Mouse (Mus musculus) liver, embryonic 13.5 days (tissue): ENCODE measurements around the gene Arpc1a. TPM values are rescaled to one million over a fixed set of nuclear protein-coding genes. Genes with fewer than 3 reads are reported as not detected.
"Not testable (repeated sequence)": the region's sequence is repeated elsewhere in the genome, so short reads cannot be mapped to it uniquely, and the experiment has no call there.

Source experiments
- ATAC-seq: fragments of 200-750 bp; cut with Nextera tagmentation; 2 replicates; pipeline ENCODE4 v1.8.0; 2017; ENCODE audit warnings: low read depth, mild to moderate bottlenecking, moderate number of reproducible peaks, moderate library complexity
- DNase-seq: peaks from one replicate; pipeline ENCODE4 v3.0.0; 2022
- H3K27ac ChIP-seq: fragments of 300-500 bp; sonication (generic); 2 replicates; pipeline ENCODE4 v1.5.1; 2015; ENCODE audit warnings: moderate library complexity, mild to moderate bottlenecking, inconsistent platforms
- H3K27me3 ChIP-seq: fragments of 300-500 bp; sonication (generic); 2 replicates; pipeline ENCODE4 v1.6.1; 2015; ENCODE audit warnings: mild to moderate bottlenecking, inconsistent platforms
- H3K36me3 ChIP-seq: fragments of 300-500 bp; sonication (generic); 2 replicates; pipeline ENCODE4 v1.6.1; 2015; ENCODE audit warnings: mild to moderate bottlenecking, inconsistent platforms
- H3K4me1 ChIP-seq: fragments of 300-500 bp; sonication (generic); replicated peaks from 2 replicates; pipeline ENCODE4 v1.6.1; 2015; ENCODE audit warnings: inconsistent platforms
- H3K4me2 ChIP-seq: fragments of 300-500 bp; sonication (generic); 2 replicates; pipeline ENCODE4 v1.6.1; 2015; ENCODE audit warnings: inconsistent platforms, mild to moderate bottlenecking, moderate library complexity
- H3K4me3 ChIP-seq: fragments of 300-500 bp; sonication (generic); replicated peaks from 2 replicates; pipeline ENCODE4 v1.5.1; 2015; ENCODE audit warnings: mild to moderate bottlenecking, inconsistent platforms
- H3K9ac ChIP-seq: fragments of 300-500 bp; sonication (generic); 2 replicates; pipeline ENCODE4 v1.6.1; 2015; ENCODE audit warnings: mild to moderate bottlenecking, inconsistent platforms
- H3K9me3 ChIP-seq: fragments of 300-500 bp; sonication (generic); replicated peaks from 2 replicates; pipeline ENCODE4 v1.6.1; 2016; ENCODE audit warnings: inconsistent platforms
- WGBS: fragments of 180-500 bp; shearing (Covaris S2); methylation state at CpG from one replicate; pipeline ENCODE4 v1.1.7; 2015; ENCODE audit not compliant: insufficient replicate concordance; 5-methylcytosine and 5-hydroxymethylcytosine counted together
- polyA plus RNA-seq: library from polyadenylated mRNA; unstranded; fragments of >200 nt; fragmentation: Nextera tagmentation; extraction: Ambion mirVana; gene quantifications from 2 replicates; pipeline ENCODE4 v1.2.1, GENCODE M21; 2015

The Arpc1a gene
- polyA plus RNA-seq, 1 experiment from 2014 or later = 65.3 TPM

DNA sequence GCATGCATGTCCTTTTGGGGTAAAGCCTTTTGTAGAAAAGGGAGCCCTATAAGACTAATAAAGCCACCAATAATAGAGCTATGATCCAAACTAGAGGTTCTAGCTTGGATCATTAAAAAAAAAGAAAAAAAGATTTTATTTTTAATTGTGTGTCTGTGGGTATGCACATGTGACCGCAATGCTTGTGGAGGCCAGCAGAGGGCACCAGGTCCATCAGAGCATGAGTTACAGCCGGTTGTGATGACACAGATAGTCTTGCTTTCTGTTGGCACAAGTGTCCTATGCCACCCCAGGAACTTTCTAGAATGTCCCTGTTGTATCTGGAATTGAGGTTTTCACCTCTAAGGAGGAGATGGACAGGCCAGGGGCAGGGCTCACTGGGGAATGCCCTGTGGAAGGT is 35.8 kb downstream of the Arpc1a start:
- Histone ChIP-seq H3K4me2 (no peak overlapping the region), H3K27me3 (peaks cover 3% of the 10 kb centered on the region; the same call in 1 of the 2 replicates), H3K27ac (no peak overlapping the region), H3K4me3 (no peak overlapping the region), H3K9me3 (peaks cover 4% of the 10 kb centered on the region; the same call in 1 of the 2 replicates), H3K36me3 (peaks cover 35% of the 10 kb centered on the region), H3K4me1 (peaks cover 30% of the 10 kb centered on the region), H3K9ac (no peak overlapping the region)
- ATAC-seq = no peak
- DNase-seq = no peak
- 75% methylated on average over 2 of the region's 2 CpGs for WGBS

DNA sequence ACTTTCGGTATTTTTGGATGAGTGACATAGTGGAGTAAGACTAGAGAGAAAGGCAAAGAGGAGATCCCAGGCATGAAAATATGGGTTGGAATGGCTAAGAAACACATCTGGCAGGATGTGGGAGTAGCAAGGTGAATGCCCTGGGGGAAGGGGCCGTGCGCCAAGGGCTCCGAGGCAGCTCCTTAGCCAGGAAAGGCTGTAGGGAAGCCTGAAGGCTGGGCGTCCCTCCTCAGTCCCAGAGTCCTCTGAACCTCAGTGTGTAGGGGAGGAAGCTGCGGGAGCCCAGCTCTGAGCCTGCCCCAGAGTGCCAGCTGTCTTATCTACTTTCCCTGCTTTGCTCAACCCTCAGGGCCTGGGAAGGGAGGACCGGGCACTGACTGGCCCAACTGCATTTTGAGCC is 37.3 kb downstream of the Arpc1a start:
- Histone ChIP-seq H3K27ac (no peak overlapping the region), H3K4me2 (no peak overlapping the region), H3K4me3 (no peak overlapping the region), H3K9me3 (peaks cover 4% of the 10 kb centered on the region; the same call in 1 of the 2 replicates), H3K9ac (no peak overlapping the region), H3K36me3 (peaks cover 51% of the 10 kb centered on the region), H3K27me3 (no peaks in the 10 kb centered on the region), H3K4me1 (peaks cover 18% of the 10 kb centered on the region; the same call in 1 of the 2 replicates)
- ATAC-seq (no peak), DNase-seq (no peak)
- 64% methylated on average over 7 of the region's 7 CpGs for WGBS

DNA sequence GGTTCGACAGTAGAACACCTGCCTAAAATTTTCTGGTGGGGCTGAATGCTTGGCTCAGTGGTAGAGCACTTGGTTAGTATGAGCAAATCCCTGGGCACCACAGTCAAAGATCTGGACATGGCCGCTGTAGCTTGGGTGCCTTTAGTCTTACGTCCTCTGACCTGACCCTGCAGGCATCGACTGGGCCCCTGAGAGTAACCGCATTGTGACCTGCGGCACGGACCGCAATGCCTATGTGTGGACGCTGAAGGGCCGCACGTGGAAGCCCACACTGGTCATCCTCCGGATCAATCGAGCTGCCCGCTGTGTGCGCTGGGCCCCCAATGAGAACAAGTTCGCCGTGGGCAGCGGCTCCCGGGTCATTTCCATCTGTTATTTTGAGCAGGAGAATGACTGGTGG is 39.8 kb downstream of the Arpc1a start:
- H3K9ac ChIP-seq = no peak overlapping the region
- DNase-seq = no peak
- H3K4me2 ChIP-seq = no peak overlapping the region
- 0 out of 2 replicates have a peak, but pooled peaks cover 6% of the 10 kb centered on the region for H3K4me1 ChIP-seq
- no peak for ATAC-seq
- peaks cover 4% of the 10 kb centered on the region; the same call in 1 of the 2 replicates for H3K9me3 ChIP-seq
- no peak overlapping the region for H3K4me3 ChIP-seq
- no peaks in the 10 kb centered on the region for H3K27me3 ChIP-seq
- 87% methylated on average over 19 of the region's 19 CpGs for WGBS
- H3K27ac ChIP-seq = no peak overlapping the region
- H3K36me3 ChIP-seq = peaks cover 73% of the 10 kb centered on the region

DNA sequence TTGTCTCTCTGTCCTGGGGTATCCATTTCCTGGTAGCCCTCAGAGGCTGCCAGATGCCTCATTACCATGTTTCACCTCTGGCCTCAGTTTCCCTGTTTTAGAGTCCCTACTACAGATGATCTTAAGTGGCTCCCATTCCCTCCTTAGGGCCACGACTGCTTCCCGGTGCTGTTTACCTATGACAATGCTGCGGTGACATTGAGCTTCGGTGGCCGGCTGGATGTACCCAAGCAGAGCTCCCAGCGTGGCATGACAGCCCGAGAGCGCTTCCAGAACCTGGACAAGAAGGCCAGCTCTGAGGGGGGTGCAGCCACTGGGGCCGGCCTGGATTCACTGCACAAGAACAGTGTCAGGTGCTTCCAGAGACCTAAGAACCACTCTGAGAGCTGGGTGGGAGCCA is 43.0 kb downstream of the Arpc1a start:
- Histone ChIP-seq H3K4me3 (no peak overlapping the region), H3K4me1 (peaks cover 7% of the 10 kb centered on the region; the same call in 1 of the 2 replicates), H3K27ac (no peak overlapping the region), H3K36me3 (peaks cover 95% of the 10 kb centered on the region), H3K9ac (no peak overlapping the region), H3K9me3 (no peaks in the 10 kb centered on the region), H3K4me2 (no peak overlapping the region), H3K27me3 (no peaks in the 10 kb centered on the region)
- ATAC-seq (no peak), DNase-seq (no peak)
- WGBS = 88% methylated on average over 9 of the region's 9 CpGs

- DNase-seq (no peak), ATAC-seq (no peak)
- Histone ChIP-seq H3K9ac (no peak overlapping the region), H3K27me3 (no peaks in the 10 kb centered on the region), H3K4me2 (no peak overlapping the region), H3K9me3 (no peaks in the 10 kb centered on the region), H3K4me3 (no peak overlapping the region), H3K4me1 (peaks cover 7% of the 10 kb centered on the region; the same call in 1 of the 2 replicates), H3K36me3 (peaks cover 98% of the 10 kb centered on the region), H3K27ac (no peak overlapping the region)
- 82% methylated on average over 4 of the region's 4 CpGs for WGBS
Measured at GRCm38 (mm10) chr5:145129124-145129523, 45.5 kb downstream of the Arpc1a start.

DNA sequence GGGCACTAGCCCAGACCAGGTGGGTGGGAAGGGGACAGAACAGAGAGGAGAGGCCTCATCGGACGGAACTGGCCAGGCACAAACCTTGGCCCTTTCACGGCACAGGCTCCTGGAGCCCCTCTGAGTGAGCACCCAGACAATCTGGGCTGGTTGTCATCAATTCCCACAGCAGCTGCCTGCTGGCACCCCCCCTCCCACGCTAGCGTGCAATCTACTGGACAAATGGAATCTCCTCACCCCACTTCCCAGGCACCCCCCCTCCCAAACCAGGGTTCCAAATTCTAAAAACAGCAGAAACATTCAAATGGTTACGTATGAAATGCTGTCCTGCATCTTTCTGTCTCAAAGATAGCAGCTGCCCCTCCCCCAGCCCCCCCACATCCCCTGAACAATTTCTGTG is 46.1 kb downstream of the Arpc1a start:
- 76% methylated on average over 6 of the region's 6 CpGs for WGBS
- not testable (repeated sequence) for DNase-seq, H3K4me3 ChIP-seq, ATAC-seq, H3K9ac ChIP-seq, H3K27me3 ChIP-seq, H3K4me2 ChIP-seq, H3K27ac ChIP-seq, H3K4me1 ChIP-seq, H3K9me3 ChIP-seq
- H3K36me3 ChIP-seq = peaks cover 98% of the 10 kb centered on the region

DNA sequence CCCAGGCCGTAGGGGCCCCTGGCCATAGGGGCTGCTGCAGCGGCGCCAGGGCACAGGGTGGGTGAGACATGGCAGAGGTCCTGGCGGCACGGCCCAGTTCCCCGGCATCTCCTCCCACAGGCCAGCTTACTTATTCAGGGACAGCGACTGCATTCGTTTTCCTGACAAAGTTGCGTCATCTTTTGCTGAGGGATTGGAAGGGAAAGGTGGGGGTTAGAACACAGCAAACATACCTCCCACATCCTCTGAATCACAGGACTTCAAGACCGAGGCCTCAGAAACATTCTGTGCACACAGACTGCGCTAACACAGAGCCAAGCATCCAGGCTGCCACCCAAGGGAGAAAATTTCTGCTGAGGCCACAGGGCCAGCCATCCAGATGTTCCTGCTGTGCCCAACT is 46.6 kb downstream of the Arpc1a start:
- peak; percentile 23; the same call in 1 of the 2 replicates for ATAC-seq

DNA sequence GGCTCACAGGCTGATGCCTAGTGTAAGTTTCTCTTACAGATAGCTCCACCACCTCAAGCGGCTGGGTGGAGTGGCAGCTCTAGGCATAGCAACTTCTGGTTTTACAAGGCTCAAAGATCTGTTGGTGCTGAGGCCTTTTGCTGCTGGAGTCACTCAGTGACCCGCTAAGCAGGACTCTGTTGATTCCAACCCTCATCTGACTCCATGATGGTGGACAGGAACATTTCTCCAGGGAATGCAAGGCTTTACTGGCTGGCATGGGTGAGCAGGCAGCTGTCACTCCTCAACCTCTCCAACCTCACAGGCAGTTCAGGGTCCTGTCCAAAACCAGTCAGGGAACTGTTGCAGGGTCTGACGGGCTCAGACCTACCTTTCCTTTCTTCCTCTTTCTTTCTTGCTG is 47.4 kb downstream of the Arpc1a start:
- Histone ChIP-seq H3K27ac (no peak overlapping the region), H3K36me3 (peaks cover 98% of the 10 kb centered on the region), H3K9ac (no peak overlapping the region), H3K4me1 (peaks cover 7% of the 10 kb centered on the region; the same call in 1 of the 2 replicates), H3K4me3 (no peak overlapping the region), H3K4me2 (no peak overlapping the region), H3K9me3 (no peaks in the 10 kb centered on the region), H3K27me3 (no peaks in the 10 kb centered on the region)
- no peak for DNase-seq
- WGBS = 81% methylated on average over 3 of the region's 3 CpGs
- no peak for ATAC-seq

More for the DNA sequence above, 46.6 kb downstream of the Arpc1a start:
- no peak for DNase-seq
- Histone ChIP-seq H3K36me3 (peaks cover 98% of the 10 kb centered on the region), H3K9me3 (no peaks in the 10 kb centered on the region), H3K4me2 (no peak overlapping the region), H3K27me3 (no peaks in the 10 kb centered on the region), H3K27ac (no peak overlapping the region), H3K4me3 (no peak overlapping the region), H3K4me1 (peaks cover 7% of the 10 kb centered on the region; the same call in 1 of the 2 replicates), H3K9ac (no peak overlapping the region)
- 78% methylated on average over 11 of the region's 11 CpGs for WGBS

GRCm38 (mm10) chr5:145133275-145133674 is 49.6 kb downstream of the Arpc1a start:
- H3K4me2 ChIP-seq, H3K27me3 ChIP-seq, H3K4me3 ChIP-seq, H3K27ac ChIP-seq, ATAC-seq, H3K9ac ChIP-seq, H3K9me3 ChIP-seq, DNase-seq: not testable (repeated sequence)
- 83% methylated on average over 6 of the region's 6 CpGs for WGBS
- H3K36me3 ChIP-seq = peaks cover 89% of the 10 kb centered on the region
- H3K4me1 ChIP-seq = peaks cover 24% of the 10 kb centered on the region

- no peaks in the 10 kb centered on the region for H3K9me3 ChIP-seq
Measured at GRCm38 (mm10) chr5:145138836-145139235, 55.2 kb downstream of the Arpc1a start.

GRCm38 (mm10) chr5:145139571-145140519 is 56.2 kb downstream of the Arpc1a start, which contains the start of the genes Pdap1 and Bud31:
Pdap1 (minus strand) TSS chr5:145140238.
Bud31 (plus strand) TSS chr5:145140362.
- Histone ChIP-seq H3K36me3 (peaks cover 59% of the 10 kb centered on the region), H3K4me3 (peak within 1 kb of the TSS; percentile 96)

More at GRCm38 (mm10) chr5:145138836-145139235, 55.2 kb downstream of the Arpc1a start:
- Histone ChIP-seq H3K9ac (peak overlapping the region; percentile 95), H3K4me1 (peaks cover 52% of the 10 kb centered on the region), H3K36me3 (peaks cover 59% of the 10 kb centered on the region), H3K4me2 (peak overlapping the region; percentile 93), H3K4me3 (peak overlapping the region; percentile 96), H3K27ac (peak overlapping the region; percentile 95; the same call in 1 of the 2 replicates), H3K27me3 (no peaks in the 10 kb centered on the region)
- 12% methylated on average over 6 of the region's 6 CpGs for WGBS
- DNase-seq (no peak), ATAC-seq (no peak)

More at GRCm38 (mm10) chr5:145139571-145140519, 56.2 kb downstream of the Arpc1a start, which contains the start of the genes Pdap1 and Bud31:
- Histone ChIP-seq H3K4me1 (peaks cover 52% of the 10 kb centered on the region), H3K27me3 (no peaks in the 10 kb centered on the region), H3K9me3 (no peaks in the 10 kb centered on the region), H3K27ac (peak within 1 kb of the TSS; percentile 95), H3K4me2 (peak within 1 kb of the TSS; percentile 93), H3K9ac (peak within 1 kb of the TSS; percentile 95)
- ATAC-seq = peak; percentile 88
- under 1% methylated on average over 84 of the region's 84 CpGs for WGBS
- peak; percentile 91 for DNase-seq
